Mouse (Mus musculus): ENCODE results near the gene Mettl9.

GRCm38 (mm10) chr7:121111321-121111720, 77.1 kb downstream of the Mettl9 start:
- no peak for TF ChIP-seq ZC3H11A (IDR thresholded peaks at IDR 0.05; ENCODE audit: borderline replicate concordance, low read depth, low read length)
- no peak for TF ChIP-seq CHD2 (IDR thresholded peaks at IDR 0.05; ENCODE audit: low read depth, low read length)
- TF ChIP-seq MAFK (IDR thresholded peaks at IDR 0.05; ENCODE audit: insufficient read depth, low read depth, low read length), result no peak
- no peak for TF ChIP-seq ZNF384 (IDR thresholded peaks at IDR 0.05; ENCODE audit: low read depth, low read length)

Data from ES-E14 (cell line).